Mouse (Mus musculus) embryonic stem cell, embryonic (primary cell): ENCODE measurements at regions not wholly inside any gene's neighbourhood (a gene's known extent, or its start where the extent isn't known, plus 50 kb on each side); places are given as distances from the start of the nearest gene placed in this dataset.
"Not testable (repeated sequence)": the region's sequence is repeated elsewhere in the genome, so short reads cannot be mapped to it uniquely, and the experiment has no call there.

Experiments used
- CTCF ChIA-PET, 4 experiments: fragments of 300-600 bp in 2 of 4; fragments of 350-600 bp in 2 of 4; sonication (Branson Sonifier 250); formaldehyde crosslinking; loops; one replicate each; lab custom pipeline; 2022; ENCODE audit warnings: inconsistent platforms in 2 of 4; lab: Charles Lee
- POLR2A ChIA-PET, 4 experiments: fragments of 300-600 bp in 2 of 4; fragments of 350-600 bp in 2 of 4; sonication (Branson Sonifier 250); formaldehyde crosslinking; loops; one replicate each; lab custom pipeline; 2022; ENCODE audit warnings: antibody characterized with exemption in 4 of 4, inconsistent platforms in 1 of 4; lab: Charles Lee

GRCm38 (mm10) chr6:31011407-31012020 is 52.6 kb upstream of the Klf14 start:
- POLR2A ChIA-PET = interaction anchor here in 2 of 4 experiments (0.6 to 0.7 kb wide), 3 partner anchors 296 to 1912 kb away, joined by 3 to 6 read pairs (median 4); no protein-coding TSS in a partner anchor
- CTCF ChIA-PET = interaction anchor here in 2 of 4 experiments (0.6 to 0.7 kb wide), 3 partner anchors 53 to 551 kb away, joined by 4 read pairs; no protein-coding TSS in a partner anchor

GRCm38 (mm10) chr6:31016566-31016965 is 57.7 kb upstream of the Klf14 start:
- POLR2A ChIA-PET = interaction anchor here in 1 of 4 experiments (1.5 kb wide), 1 partner anchor 34 kb away, joined by 3 read pairs; no protein-coding TSS in a partner anchor
- CTCF ChIA-PET = interaction anchor here in 1 of 4 experiments (0.6 kb wide), 1 partner anchor 17 kb away, joined by 6 read pairs; no protein-coding TSS in a partner anchor

GRCm38 (mm10) chr6:31021776-31022175 is 62.9 kb upstream of the Klf14 start:
- CTCF ChIA-PET = no interaction called here
- POLR2A ChIA-PET = no interaction called here

- ChIA-PET CTCF (interaction anchor here in 1 of 4 experiments (0.7 kb wide), 1 partner anchor 535 kb away, joined by 3 read pairs; no protein-coding TSS in a partner anchor), POLR2A (interaction anchor here in 1 of 4 experiments (0.5 kb wide), 1 partner anchor 11 kb away, joined by 4 read pairs; no protein-coding TSS in a partner anchor)
Observed at GRCm38 (mm10) chr6:31029777-31030176, 70.9 kb upstream of the Klf14 start.

- ChIA-PET CTCF (interaction anchor here in 1 of 4 experiments (0.6 kb wide), 1 partner anchor 571 kb away, joined by 3 read pairs; no protein-coding TSS in a partner anchor), POLR2A (interaction anchor here in 1 of 4 experiments (0.7 kb wide), 1 partner anchor 285 kb away, joined by 4 read pairs; no protein-coding TSS in a partner anchor)
Observed at GRCm38 (mm10) chr6:31031022-31031421, 72.1 kb upstream of the Klf14 start.

GRCm38 (mm10) chr6:31032147-31032546 is 73.3 kb upstream of the Klf14 start:
- ChIA-PET POLR2A (interaction anchor here in 3 of 4 experiments (0.6 to 1.7 kb wide), 5 partner anchors 44 to 576 kb away, joined by 3 to 4 read pairs (median 3); partner anchors contain the start of genes Ssmem1 (in 1 of the 3) and Tmem209 (in 1 of the 3)), CTCF (interaction anchor here (0.5 to 2.1 kb wide), 14 partner anchors 29 to 686 kb away, joined by 3 to 10 read pairs (median 4); partner anchors contain the start of genes Ssmem1 (in 1 of the 4) and Tmem209 (in 1 of the 4))

- ChIA-PET CTCF (interaction anchor here (0.5 to 2.8 kb wide), 70 partner anchors 9 to 1252 kb away, joined by 3 to 18 read pairs (median 3); partner anchors contain the start of genes Klhdc10 (in 2 of the 4), Copg2 (in 1 of the 4), Ssmem1 (in 1 of the 4) and Tmem209 (in 1 of the 4)), POLR2A (interaction anchor here (0.5 to 1.7 kb wide), 9 partner anchors 21 to 1324 kb away, joined by 3 to 4 read pairs (median 3); no protein-coding TSS in a partner anchor)
Observed at GRCm38 (mm10) chr6:31032980-31033608, 74.2 kb upstream of the Klf14 start.

GRCm38 (mm10) chr6:31034796-31035195 is 75.9 kb upstream of the Klf14 start:
- CTCF ChIA-PET = interaction anchor here in 2 of 4 experiments (0.7 to 2.8 kb wide), 2 partner anchors 52 to 331 kb away, joined by 6 to 15 read pairs; no protein-coding TSS in a partner anchor
- POLR2A ChIA-PET = no interaction called here

- ChIA-PET POLR2A (interaction anchor here in 1 of 4 experiments (1.0 kb wide), 1 partner anchor 510 kb away, joined by 3 read pairs; no protein-coding TSS in a partner anchor), CTCF (no interaction called here)
Observed at GRCm38 (mm10) chr6:31037801-31038395, 79.0 kb upstream of the Klf14 start.

- POLR2A ChIA-PET = not testable (repeated sequence)
- CTCF ChIA-PET = interaction anchor here in 1 of 4 experiments (0.6 kb wide), 1 partner anchor 328 kb away, joined by 4 read pairs; no protein-coding TSS in a partner anchor
Observed at GRCm38 (mm10) chr6:31038445-31038844, 79.6 kb upstream of the Klf14 start.

GRCm38 (mm10) chr6:31039485-31039884 is 80.6 kb upstream of the Klf14 start:
- POLR2A ChIA-PET = no interaction called here

GRCm38 (mm10) chr6:31040783-31041182 is 81.9 kb upstream of the Klf14 start:
- ChIA-PET CTCF (interaction anchor here in 2 of 4 experiments (0.6 to 1.1 kb wide), 2 partner anchors 28 to 505 kb away, joined by 3 to 6 read pairs; no protein-coding TSS in a partner anchor), POLR2A (interaction anchor here in 1 of 4 experiments (0.6 to 0.7 kb wide), 2 partner anchors 11 to 62 kb away, joined by 3 to 4 read pairs; no protein-coding TSS in a partner anchor)

More at GRCm38 (mm10) chr6:31039485-31039884, 80.6 kb upstream of the Klf14 start:
- CTCF ChIA-PET = no interaction called here

- POLR2A ChIA-PET = interaction anchor here in 1 of 4 experiments (1.1 kb wide), 1 partner anchor 10 kb away, joined by 3 read pairs; no protein-coding TSS in a partner anchor
- CTCF ChIA-PET = no interaction called here
Observed at GRCm38 (mm10) chr6:31043368-31043767, 84.5 kb upstream of the Klf14 start.

GRCm38 (mm10) chr6:31043919-31044318 is 85.0 kb upstream of the Klf14 start:
- CTCF ChIA-PET = no interaction called here
- POLR2A ChIA-PET = no interaction called here

GRCm38 (mm10) chr6:31046197-31046596 is 87.3 kb upstream of the Klf14 start:
- ChIA-PET CTCF (no interaction called here), POLR2A (no interaction called here)

GRCm38 (mm10) chr6:31048920-31049576 is 90.2 kb upstream of the Klf14 start:
- CTCF ChIA-PET = interaction anchor here in 2 of 4 experiments (0.6 to 1.8 kb wide), 3 partner anchors 52 to 729 kb away, joined by 3 to 5 read pairs (median 4); no protein-coding TSS in a partner anchor
- POLR2A ChIA-PET = interaction anchor here in 1 of 4 experiments (0.8 to 1.5 kb wide), 4 partner anchors 16 to 28 kb away, joined by 3 to 5 read pairs (median 4); no protein-coding TSS in a partner anchor

GRCm38 (mm10) chr6:31050831-31051230 is 92.0 kb upstream of the Klf14 start:
- CTCF ChIA-PET = no interaction called here
- POLR2A ChIA-PET = interaction anchor here in 1 of 4 experiments (1.4 to 1.5 kb wide), 2 partner anchors 10 to 20 kb away, joined by 3 to 5 read pairs; no protein-coding TSS in a partner anchor
